Mouse (Mus musculus) CD4-positive helper T cell, adult 2 months (primary cell): ENCODE results near the gene Ret.

Source experiments
- DNase-seq: peaks from one replicate; pipeline ENCODE4 v3.0.0-alpha.2; 2012; ENCODE audit warnings: low read depth, missing footprints, low spot score

The Ret gene

GRCm38 (mm10) chr6:118111810-118112209, 85.7 kb downstream of the Ret start:
- DNase-seq, result no peak
